Mouse (Mus musculus) lung, postnatal 0 days (tissue): ENCODE measurements around the gene Atp6v0a1. TPM values are rescaled to one million over a fixed set of nuclear protein-coding genes. Genes with fewer than 3 reads are reported as not detected.

Experiments
- ATAC-seq: fragments of 200-750 bp; cut with Nextera tagmentation; 2 replicates; pipeline ENCODE4 v1.8.0; 2017; ENCODE audit warnings: moderate library complexity
- DNase-seq: peaks from one replicate; pipeline ENCODE4 v3.0.0-alpha.2; 2016; ENCODE audit warnings: low spot score
- H3K27ac ChIP-seq: fragments of 300-500 bp; sonication (generic); 2 replicates; pipeline ENCODE4 v1.5.1; 2014; ENCODE audit warnings: antibody characterized with exemption, mild to moderate bottlenecking, low read length, mixed read lengths
- H3K27me3 ChIP-seq: fragments of 300-500 bp; sonication (generic); replicated peaks from 2 replicates; pipeline ENCODE4 v1.6.1; 2014; ENCODE audit warnings: low read length, mixed read lengths; ENCODE audit not compliant: insufficient read depth
- H3K36me3 ChIP-seq: fragments of 300-500 bp; sonication (generic); 2 replicates; pipeline ENCODE4 v1.6.1; 2014; ENCODE audit warnings: low read length, mixed read lengths; ENCODE audit not compliant: insufficient read depth
- H3K4me1 ChIP-seq: fragments of 300-500 bp; sonication (generic); 2 replicates; pipeline ENCODE4 v1.6.1; 2014; ENCODE audit warnings: antibody characterized with exemption, low read depth, low read length, mixed read lengths; ENCODE audit not compliant: insufficient read depth
- H3K4me2 ChIP-seq: fragments of 300-500 bp; sonication (generic); replicated peaks from 2 replicates; pipeline ENCODE4 v1.6.1; 2014; ENCODE audit warnings: low read depth, mild to moderate bottlenecking, low read length, moderate library complexity, mixed read lengths
- H3K4me3 ChIP-seq: fragments of 300-500 bp; sonication (generic); 2 replicates; pipeline ENCODE4 v1.5.1; 2014; ENCODE audit warnings: low read depth, low read length
- H3K9ac ChIP-seq: fragments of 300-500 bp; sonication (generic); replicated peaks from 2 replicates; pipeline ENCODE4 v1.6.1; 2014; ENCODE audit warnings: low read depth, mild to moderate bottlenecking
- H3K9me3 ChIP-seq: fragments of 300-500 bp; sonication (generic); 2 replicates; pipeline ENCODE4 v1.6.1; 2016; ENCODE audit warnings: low read length, mixed read lengths
- CTCF ChIP-seq: IDR thresholded peaks from 2 replicates; pipeline ENCODE4 v1.5.1; 2016; ENCODE audit warnings: antibody characterized with exemption, mild to moderate bottlenecking
- EP300 ChIP-seq: IDR thresholded peaks from 2 replicates; pipeline ENCODE4 v1.6.1; 2016; ENCODE audit warnings: antibody characterized with exemption, mild to moderate bottlenecking, control low read depth
- WGBS: fragments of 180-500 bp; shearing (Covaris S2); extraction: QIAGEN DNeasy Blood & Tissue Kit; methylation state at CpG from one replicate; pipeline ENCODE4 v1.1.7; 2014; 5-methylcytosine and 5-hydroxymethylcytosine counted together
- polyA plus RNA-seq: library from polyadenylated mRNA; unstranded; fragments of >200 nt; fragmentation: Nextera tagmentation; extraction: Ambion mirVana; gene quantifications from 2 replicates; pipeline ENCODE4 v1.2.1, GENCODE M21; 2015

Gene Atp6v0a1
- polyA plus RNA-seq, 1 experiment from 2014 or later = 51.3 TPM

GRCm38 (mm10) chr11:101052751-101053473 lies 43.7 kb downstream of the Atp6v0a1 start:
- DNase-seq = peak; percentile 62

GRCm38 (mm10) chr11:101053974-101054373 lies 44.7 kb downstream of the Atp6v0a1 start:
- TF ChIP-seq CTCF (peak; percentile 64), EP300 (no peak)
- Histone ChIP-seq H3K9me3 (no peaks in the 10 kb centered on the region), H3K4me2 (no peak overlapping the region), H3K9ac (no peak overlapping the region), H3K36me3 (peaks cover 24% of the 10 kb centered on the region; the same call in 1 of the 2 replicates), H3K27me3 (no peaks in the 10 kb centered on the region), H3K27ac (no peak overlapping the region; the same call in 1 of the 2 replicates), H3K4me3 (no peak overlapping the region), H3K4me1 (peaks cover 25% of the 10 kb centered on the region; the same call in 1 of the 2 replicates)
- 100% methylated on average over 1 of the region's 1 CpGs for whole genome bisulfite sequencing
- no peak for DNase-seq
- no peak for ATAC-seq

More at GRCm38 (mm10) chr11:101052751-101053473, 43.7 kb downstream of the Atp6v0a1 start:
- peak; percentile 14; the same call in 1 of the 2 replicates for ATAC-seq
- H3K9me3 ChIP-seq = no peaks in the 10 kb centered on the region
- WGBS = 56% methylated on average over 10 of the region's 10 CpGs
- H3K27me3 ChIP-seq = no peaks in the 10 kb centered on the region
- H3K36me3 ChIP-seq = peaks cover 34% of the 10 kb centered on the region; the same call in 1 of the 2 replicates
- peaks cover 18% of the 10 kb centered on the region; the same call in 1 of the 2 replicates for H3K4me1 ChIP-seq
- H3K9ac ChIP-seq = no peak overlapping the region
- TF ChIP-seq CTCF = no peak
- no peak for TF ChIP-seq EP300
- peak overlapping the region; percentile 74 for H3K27ac ChIP-seq
- H3K4me3 ChIP-seq = no peak overlapping the region
- H3K4me2 ChIP-seq = no peak overlapping the region; the same call in 1 of the 2 replicates

DNA sequence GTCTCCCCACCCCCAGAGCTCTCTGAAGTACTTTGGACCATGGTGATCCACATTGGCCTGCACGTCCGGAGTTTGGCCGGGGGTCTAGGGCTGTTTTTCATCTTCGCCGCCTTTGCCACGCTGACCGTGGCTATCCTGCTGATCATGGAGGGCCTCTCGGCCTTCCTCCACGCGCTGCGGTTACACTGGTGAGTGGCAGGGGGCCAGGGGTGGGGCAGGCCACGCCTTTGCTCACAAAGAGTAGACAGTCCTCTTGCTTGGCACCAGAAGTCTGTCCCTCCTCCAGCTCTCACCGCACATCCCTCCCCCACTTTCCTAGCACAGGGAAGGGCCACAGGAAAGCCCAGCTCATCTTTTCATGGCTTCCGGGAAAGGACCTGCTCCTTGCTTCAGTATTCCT lies 46.2 kb downstream of the Atp6v0a1 start:
- Histone ChIP-seq H3K4me3 (no peak overlapping the region), H3K4me1 (peaks cover 36% of the 10 kb centered on the region), H3K4me2 (no peak overlapping the region), H3K27ac (peak overlapping the region; percentile 90), H3K36me3 (peaks cover 11% of the 10 kb centered on the region; the same call in 1 of the 2 replicates), H3K9ac (no peak overlapping the region), H3K9me3 (no peaks in the 10 kb centered on the region), H3K27me3 (no peaks in the 10 kb centered on the region)
- DNase-seq = peak; percentile 51
- WGBS = 52% methylated on average over 14 of the region's 14 CpGs
- no peak for ATAC-seq
- TF ChIP-seq EP300 (no peak), CTCF (no peak)

DNA sequence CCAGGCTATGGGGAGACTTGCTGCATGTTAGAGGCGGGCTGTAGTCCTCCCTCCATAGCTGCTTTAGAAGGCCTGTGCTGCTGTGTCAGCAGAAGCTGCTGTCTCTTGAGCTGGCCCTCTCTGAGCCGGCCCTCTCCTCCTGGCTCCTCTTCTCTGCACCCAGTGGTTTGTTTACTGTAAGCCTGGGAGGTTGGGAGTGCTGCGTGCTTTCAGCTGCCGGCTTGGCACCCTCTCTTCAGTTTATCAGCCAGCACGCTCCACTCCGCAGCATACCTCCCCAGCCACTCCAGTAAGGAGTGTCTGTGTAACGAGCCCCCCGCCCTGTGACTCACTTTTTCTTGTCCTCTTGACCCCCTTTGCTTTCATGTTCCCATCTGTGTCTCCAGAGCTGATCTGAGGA lies 47.6 kb downstream of the Atp6v0a1 start:
- peak; percentile 98 for TF ChIP-seq EP300
- TF ChIP-seq CTCF = no peak
- peaks cover 41% of the 10 kb centered on the region for H3K4me1 ChIP-seq
- peak overlapping the region; percentile 90 for H3K27ac ChIP-seq
- DNase-seq = peak; percentile 96
- no peaks in the 10 kb centered on the region for H3K27me3 ChIP-seq
- H3K9ac ChIP-seq = no peak overlapping the region
- H3K4me2 ChIP-seq = no peak overlapping the region
- ATAC-seq = peak; percentile 90
- peaks cover 11% of the 10 kb centered on the region; the same call in 1 of the 2 replicates for H3K36me3 ChIP-seq
- no peaks in the 10 kb centered on the region for H3K9me3 ChIP-seq
- WGBS = 14% methylated on average over 8 of the region's 8 CpGs
- H3K4me3 ChIP-seq = no peak overlapping the region

DNA sequence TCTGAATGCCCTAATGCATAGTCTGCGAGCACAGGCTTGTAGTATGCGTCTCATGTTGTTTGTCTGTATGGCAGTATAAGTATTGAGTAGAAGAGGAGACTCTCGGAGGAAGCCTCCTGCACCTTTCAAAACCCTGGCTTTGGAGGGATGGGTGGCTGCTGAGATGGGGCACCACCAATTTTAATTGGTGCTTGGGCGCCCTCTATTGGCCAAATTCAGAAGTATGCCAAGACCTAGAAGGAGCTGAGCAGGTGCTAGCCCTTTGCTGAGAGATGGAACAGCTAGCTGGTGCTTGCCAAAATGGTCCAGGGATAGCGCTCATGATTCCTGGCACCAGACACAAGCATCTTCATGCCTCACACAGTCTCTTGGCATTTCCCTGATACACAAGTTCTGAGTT lies 48.6 kb downstream of the Atp6v0a1 start:
- WGBS = 22% methylated on average over 5 of the region's 5 CpGs
- peaks cover 46% of the 10 kb centered on the region for H3K4me1 ChIP-seq
- no peaks in the 10 kb centered on the region for H3K27me3 ChIP-seq
- peak overlapping the region; percentile 90 for H3K27ac ChIP-seq
- ATAC-seq = peak; percentile 14; the same call in 1 of the 2 replicates
- no peak overlapping the region for H3K4me3 ChIP-seq
- no peak overlapping the region for H3K9ac ChIP-seq
- DNase-seq = peak; percentile 87
- H3K36me3 ChIP-seq = peaks cover 8% of the 10 kb centered on the region; the same call in 1 of the 2 replicates
- TF ChIP-seq CTCF = peak; percentile 82
- no peak for TF ChIP-seq EP300
- no peaks in the 10 kb centered on the region for H3K9me3 ChIP-seq
- H3K4me2 ChIP-seq = no peak overlapping the region

- DNase-seq = peak; percentile 61
- peaks cover 52% of the 10 kb centered on the region for H3K4me1 ChIP-seq
- no peak overlapping the region for H3K9ac ChIP-seq
- H3K9me3 ChIP-seq = no peaks in the 10 kb centered on the region
- no peak for ATAC-seq
- 61% methylated on average over 5 of the region's 5 CpGs for WGBS
- H3K4me3 ChIP-seq = no peak overlapping the region
- H3K27me3 ChIP-seq = no peaks in the 10 kb centered on the region
- H3K36me3 ChIP-seq = peaks cover 8% of the 10 kb centered on the region; the same call in 1 of the 2 replicates
- no peak overlapping the region for H3K4me2 ChIP-seq
- TF ChIP-seq EP300 = no peak
- no peak for TF ChIP-seq CTCF
- peak overlapping the region; percentile 90 for H3K27ac ChIP-seq
These were observed 49.5 kb downstream of the Atp6v0a1 start for GRCm38 (mm10) chr11:101058726-101059125.
